In genomic region chr1:161887679-161888260, GRCm38 (mm10) we compare ENCODE assay signal across 9 mouse cellular contexts.
"Had no signal": no experiment of that assay in that cellular context is flagged by ENCODE, and none has a peak within 500 bp of the region (broad histone marks: within the 10 kb centered on the region; RNA-seq: fewer than 3 reads in every experiment).

No protein-coding gene starts in this region.

- ATAC-seq: lung, postnatal 0 days; midbrain, embryonic 15.5 days had no signal

- DNase-seq: kidney, adult 11 months; kidney, adult 9 months; kidney, postnatal 4 days; lung, adult 2 months; lung, postnatal 36 days; right cerebral cortex, postnatal 14 days; thymus, postnatal 4 days had no signal
